Mouse (Mus musculus): ENCODE measurements around the gene Celf5.

Celf5 gene

GRCm38 (mm10) chr10:81498316-81499249, 16.1 kb upstream of the Celf5 start:
- DNase-seq (ENCODE audit: low read depth in 1 of 2, low spot score in 2 of 2) = no peak

GRCm38 (mm10) chr10:81497401-81498270, 15.1 kb upstream of the Celf5 start:
- DNase-seq (ENCODE audit: low read depth in 1 of 2, low spot score in 2 of 2) = no peak

GRCm38 (mm10) chr10:81496969-81497368, 14.5 kb upstream of the Celf5 start:
- no peak for DNase-seq (ENCODE audit: low read depth in 1 of 2, low spot score in 2 of 2)

GRCm38 (mm10) chr10:81496264-81496901, 13.9 kb upstream of the Celf5 start, which contains the start of gene Ncln:
TSS of gene Ncln (minus strand) at chr10:81496392.
- DNase-seq (ENCODE audit: low read depth in 1 of 2, low spot score in 2 of 2) = peak; percentile 94 to 95

- no peak for DNase-seq (ENCODE audit: low read depth in 1 of 2, low spot score in 2 of 2)
Observed at GRCm38 (mm10) chr10:81495616-81496263, 13.2 kb upstream of the Celf5 start.

- DNase-seq (ENCODE audit: low read depth in 1 of 2, low spot score in 2 of 2) = no peak
Observed at GRCm38 (mm10) chr10:81495151-81495550, 12.6 kb upstream of the Celf5 start.

GRCm38 (mm10) chr10:81494260-81495041, 11.9 kb upstream of the Celf5 start:
- DNase-seq (ENCODE audit: low read depth in 1 of 2, low spot score in 2 of 2) = peak; percentile 56 to 63

GRCm38 (mm10) chr10:81493601-81494220, 11.2 kb upstream of the Celf5 start:
- DNase-seq (ENCODE audit: low read depth in 1 of 2, low spot score in 2 of 2) = no peak

- no peak for DNase-seq (ENCODE audit: low read depth in 1 of 2, low spot score in 2 of 2)
Observed at GRCm38 (mm10) chr10:81492606-81493240, 10.2 kb upstream of the Celf5 start.

GRCm38 (mm10) chr10:81491018-81491417, 8.5 kb upstream of the Celf5 start:
- DNase-seq (ENCODE audit: low read depth in 1 of 2, low spot score in 2 of 2) = no peak

- no peak for DNase-seq (ENCODE audit: low read depth in 1 of 2, low spot score in 2 of 2)
Observed at GRCm38 (mm10) chr10:81489941-81490340, 7.4 kb upstream of the Celf5 start.

GRCm38 (mm10) chr10:81488081-81488480, 5.6 kb upstream of the Celf5 start:
- no peak for DNase-seq (ENCODE audit: low read depth in 1 of 2, low spot score in 2 of 2)

GRCm38 (mm10) chr10:81486496-81486895, 4.0 kb upstream of the Celf5 start:
- DNase-seq (ENCODE audit: low read depth in 1 of 2, low spot score in 2 of 2) = no peak

- DNase-seq (ENCODE audit: low read depth in 1 of 2, low spot score in 2 of 2) = no peak
Observed at GRCm38 (mm10) chr10:81485479-81486018, 3.0 kb upstream of the Celf5 start.

GRCm38 (mm10) chr10:81485060-81485449, 2.5 kb upstream of the Celf5 start:
- DNase-seq (ENCODE audit: low read depth in 1 of 2, low spot score in 2 of 2) = no peak

- DNase-seq (ENCODE audit: low read depth in 1 of 2, low spot score in 2 of 2) = no peak
Observed at GRCm38 (mm10) chr10:81484441-81485059, 2.0 kb upstream of the Celf5 start.

- no peak for DNase-seq (ENCODE audit: low read depth in 1 of 2, low spot score in 2 of 2)
Observed at GRCm38 (mm10) chr10:81483983-81484382, 1.5 kb upstream of the Celf5 start.

Measured in monocyte, adult 2 months (primary cell).